Mouse (Mus musculus): ENCODE measurements around the gene Gm17651. TPM values are rescaled to one million over a fixed set of nuclear protein-coding genes. Genes with fewer than 3 reads are reported as not detected.

Gene Gm17651
- polyA plus RNA-seq, 1 experiment from 2014 or later, result not detected

DNA sequence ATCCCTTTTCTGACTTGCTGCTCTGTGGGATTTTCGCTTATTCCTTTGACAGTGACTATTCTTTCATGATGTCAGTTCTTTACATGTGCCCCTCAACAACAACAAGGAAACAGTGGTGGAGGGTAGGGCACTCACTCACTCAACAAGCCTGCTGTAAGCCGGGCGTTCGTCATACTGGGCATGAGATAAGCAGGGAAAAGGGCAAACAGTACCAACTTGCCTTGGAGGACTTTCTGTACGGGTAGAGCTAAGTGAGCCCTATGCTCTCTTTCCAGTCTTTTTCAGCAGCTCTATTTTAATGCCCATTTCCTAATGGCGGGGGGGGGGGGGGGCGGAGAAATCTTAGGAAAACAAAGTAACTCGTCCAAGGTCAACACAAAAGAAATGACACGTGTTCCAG is 32.5 kb downstream of the Gm17651 start:
- Histone ChIP-seq H3K9me3 (ENCODE audit: control insufficient read depth, low read length) (no peaks in the 10 kb centered on the region), H3K36me3 (ENCODE audit: control insufficient read depth, insufficient read depth, low read length) (no peaks in the 10 kb centered on the region), H3K4me1 (ENCODE audit: control insufficient read depth, insufficient read depth, low read length) (no peaks in the 10 kb centered on the region), H3K4me3 (ENCODE audit: low read length) (no peak overlapping the region), H3K4me2 (ENCODE audit: low read depth, low read length) (no peak overlapping the region), H3K27me3 (replicated peaks; ENCODE audit: control insufficient read depth, insufficient read depth, low read length) (no peaks in the 10 kb centered on the region), H3K27ac (ENCODE audit: low read length) (no peak overlapping the region), H3K9ac (ENCODE audit: low read depth, low read length) (no peak overlapping the region)
- 81% methylated on average over 9 of the region's 9 CpGs for WGBS
- no peak for ATAC-seq

DNA sequence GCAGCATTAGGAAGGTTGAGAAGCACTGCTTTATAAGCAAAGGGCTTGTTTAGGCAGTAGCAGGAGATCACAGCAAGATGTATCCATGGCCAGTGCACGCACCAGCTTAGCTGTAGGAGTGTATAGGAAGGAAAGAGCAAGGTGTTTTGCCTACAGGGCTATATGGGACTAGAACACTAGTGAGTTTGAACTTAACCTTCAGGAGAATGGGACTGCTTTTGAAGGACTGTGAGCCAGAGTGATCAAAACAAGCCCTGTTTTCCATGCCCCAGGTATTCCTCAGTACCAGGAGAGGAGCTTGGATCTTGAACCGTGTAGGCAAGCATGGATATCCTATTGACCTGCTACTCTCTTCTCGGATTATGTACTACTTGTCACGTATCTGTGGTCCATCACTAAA is 33.1 kb downstream of the Gm17651 start:
- Histone ChIP-seq H3K27me3 (replicated peaks; ENCODE audit: control insufficient read depth, insufficient read depth, low read length) (no peaks in the 10 kb centered on the region), H3K27ac (ENCODE audit: low read length) (no peak overlapping the region), H3K4me3 (ENCODE audit: low read length) (no peak overlapping the region), H3K4me1 (ENCODE audit: control insufficient read depth, insufficient read depth, low read length) (no peaks in the 10 kb centered on the region), H3K9me3 (ENCODE audit: control insufficient read depth, low read length) (no peaks in the 10 kb centered on the region), H3K4me2 (ENCODE audit: low read depth, low read length) (no peak overlapping the region), H3K36me3 (ENCODE audit: control insufficient read depth, insufficient read depth, low read length) (no peaks in the 10 kb centered on the region), H3K9ac (ENCODE audit: low read depth, low read length) (no peak overlapping the region)
- WGBS, result 94% methylated on average over 4 of the region's 4 CpGs
- no peak for ATAC-seq

DNA sequence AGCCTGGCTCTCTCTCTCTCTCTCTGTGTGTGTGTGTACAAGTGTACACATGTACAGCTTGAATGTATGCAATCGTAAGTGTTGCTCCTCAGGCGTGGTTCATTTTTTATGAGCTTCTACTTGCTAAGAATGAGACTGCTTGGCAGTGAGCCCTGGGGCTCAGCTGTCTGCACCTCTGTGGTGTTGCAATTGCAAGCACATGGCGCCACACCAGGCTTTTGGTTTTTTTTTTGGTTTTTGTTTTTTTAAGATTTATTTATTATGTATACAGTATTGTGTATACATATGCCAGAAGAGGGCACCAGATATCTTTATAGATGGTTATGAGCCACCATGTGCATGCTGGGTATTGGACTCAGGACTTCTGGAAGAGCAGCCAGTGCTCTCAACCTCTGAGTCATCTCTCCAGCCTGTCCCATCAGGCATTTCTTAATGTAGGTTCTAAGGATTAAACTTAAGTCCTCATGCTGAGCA is 40.2 kb downstream of the Gm17651 start:
- peaks cover 11% of the 10 kb centered on the region for H3K4me1 ChIP-seq (ENCODE audit: control insufficient read depth, insufficient read depth, low read length)
- no peak overlapping the region for H3K9ac ChIP-seq (ENCODE audit: low read depth, low read length)
- H3K9me3 ChIP-seq (ENCODE audit: control insufficient read depth, low read length), result no peaks in the 10 kb centered on the region
- peak; percentile 73 for ATAC-seq
- no peak overlapping the region for H3K4me3 ChIP-seq (ENCODE audit: low read length)
- no peak overlapping the region for H3K4me2 ChIP-seq (ENCODE audit: low read depth, low read length)
- H3K36me3 ChIP-seq (ENCODE audit: control insufficient read depth, insufficient read depth, low read length), result no peaks in the 10 kb centered on the region
- peak overlapping the region; percentile 18; the same call in 1 of the 2 replicates for H3K27ac ChIP-seq (ENCODE audit: low read length)
- no peaks in the 10 kb centered on the region for H3K27me3 ChIP-seq (replicated peaks; ENCODE audit: control insufficient read depth, insufficient read depth, low read length)
- WGBS, result 41% methylated on average over 3 of the region's 3 CpGs

DNA sequence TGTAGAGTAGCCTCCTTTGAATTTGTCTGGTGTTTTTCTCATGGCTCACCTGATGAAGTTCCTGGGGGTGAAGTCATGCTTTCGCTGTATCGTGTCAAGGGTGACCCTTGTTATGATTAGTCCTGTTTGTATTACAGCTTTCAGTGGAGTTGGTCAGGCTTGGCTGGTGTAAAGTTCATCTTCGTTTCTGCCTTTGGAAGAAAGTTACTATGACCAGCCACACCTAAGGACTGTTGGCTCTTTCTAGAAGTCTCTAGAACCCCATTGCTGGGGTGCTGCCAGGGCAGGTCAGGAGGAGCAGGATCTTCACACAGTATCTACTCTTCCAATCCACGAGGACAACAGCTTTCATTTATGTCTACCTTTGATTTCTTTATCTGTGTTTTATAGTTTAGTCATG is 41.0 kb downstream of the Gm17651 start:
- Histone ChIP-seq H3K4me1 (ENCODE audit: control insufficient read depth, insufficient read depth, low read length) (peaks cover 16% of the 10 kb centered on the region), H3K9me3 (ENCODE audit: control insufficient read depth, low read length) (no peaks in the 10 kb centered on the region), H3K4me2 (ENCODE audit: low read depth, low read length) (no peak overlapping the region), H3K27ac (ENCODE audit: low read length) (peak overlapping the region; percentile 61), H3K36me3 (ENCODE audit: control insufficient read depth, insufficient read depth, low read length) (no peaks in the 10 kb centered on the region), H3K27me3 (replicated peaks; ENCODE audit: control insufficient read depth, insufficient read depth, low read length) (no peaks in the 10 kb centered on the region), H3K4me3 (ENCODE audit: low read length) (no peak overlapping the region), H3K9ac (ENCODE audit: low read depth, low read length) (no peak overlapping the region)
- WGBS, result 55% methylated on average over 4 of the region's 4 CpGs
- ATAC-seq, result peak; percentile 22; the same call in 1 of the 2 replicates

DNA sequence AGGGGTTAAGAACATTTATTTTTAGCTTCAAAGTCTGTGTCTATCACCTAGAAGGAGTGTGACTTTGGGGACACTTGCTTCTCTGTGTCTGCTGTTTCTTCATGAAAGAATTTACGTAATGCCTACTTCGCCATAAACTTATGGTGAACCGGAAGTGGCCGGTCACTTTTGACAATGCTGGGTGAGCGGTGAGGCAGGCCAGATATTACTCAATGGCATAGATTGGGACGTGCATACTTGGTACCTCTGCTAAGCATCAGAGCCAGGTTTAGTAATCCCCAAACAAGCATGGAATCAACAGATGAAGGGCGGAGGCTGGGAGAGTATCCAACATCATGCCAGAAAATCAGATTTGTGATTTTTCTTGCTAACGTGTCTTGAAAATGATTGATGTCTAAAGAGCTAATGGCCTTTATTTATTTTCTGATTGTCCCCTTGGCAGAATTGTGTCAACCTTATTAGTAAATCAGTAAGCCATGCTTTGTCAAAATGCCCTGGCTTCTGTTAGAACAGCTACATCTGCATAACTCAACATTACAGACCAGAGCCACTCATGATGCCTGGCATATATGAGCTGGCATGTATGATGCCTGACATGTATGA is 43.1 kb downstream of the Gm17651 start:
- H3K27ac ChIP-seq (ENCODE audit: low read length), result no peak overlapping the region
- no peaks in the 10 kb centered on the region for H3K36me3 ChIP-seq (ENCODE audit: control insufficient read depth, insufficient read depth, low read length)
- ATAC-seq, result no peak
- no peak overlapping the region for H3K4me3 ChIP-seq (ENCODE audit: low read length)
- peaks cover 16% of the 10 kb centered on the region for H3K4me1 ChIP-seq (ENCODE audit: control insufficient read depth, insufficient read depth, low read length)
- H3K4me2 ChIP-seq (ENCODE audit: low read depth, low read length), result no peak overlapping the region
- no peak overlapping the region for H3K9ac ChIP-seq (ENCODE audit: low read depth, low read length)
- no peaks in the 10 kb centered on the region for H3K27me3 ChIP-seq (replicated peaks; ENCODE audit: control insufficient read depth, insufficient read depth, low read length)
- H3K9me3 ChIP-seq (ENCODE audit: control insufficient read depth, low read length), result no peaks in the 10 kb centered on the region
- 79% methylated on average over 8 of the region's 8 CpGs for WGBS

DNA sequence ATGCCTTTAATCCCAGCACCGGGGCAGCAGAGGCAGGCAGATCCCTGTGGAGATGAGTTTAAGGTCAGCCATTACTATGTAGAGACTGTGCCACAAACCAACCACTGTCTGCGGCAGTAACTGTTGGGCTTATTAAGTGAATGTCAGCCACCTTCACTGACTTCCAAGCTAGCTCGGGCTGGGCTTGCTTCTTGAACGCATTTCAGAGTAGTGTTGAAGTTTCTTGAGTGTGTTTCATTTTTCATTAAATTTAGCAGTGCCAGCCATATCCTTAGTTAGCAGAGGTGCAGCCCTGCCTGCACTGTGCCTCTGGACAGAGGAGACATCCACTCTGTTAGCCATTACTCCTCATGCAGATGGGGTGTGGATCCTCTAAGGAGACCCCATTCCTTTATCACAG is 43.7 kb downstream of the Gm17651 start:
- ATAC-seq, result no peak
- no peak overlapping the region for H3K4me2 ChIP-seq (ENCODE audit: low read depth, low read length)
- H3K9ac ChIP-seq (ENCODE audit: low read depth, low read length), result no peak overlapping the region
- WGBS, result 88% methylated on average over 4 of the region's 4 CpGs
- H3K4me3 ChIP-seq (ENCODE audit: low read length), result no peak overlapping the region
- H3K4me1 ChIP-seq (ENCODE audit: control insufficient read depth, insufficient read depth, low read length), result peaks cover 16% of the 10 kb centered on the region
- H3K36me3 ChIP-seq (ENCODE audit: control insufficient read depth, insufficient read depth, low read length), result no peaks in the 10 kb centered on the region
- H3K27ac ChIP-seq (ENCODE audit: low read length), result no peak overlapping the region
- H3K9me3 ChIP-seq (ENCODE audit: control insufficient read depth, low read length), result no peaks in the 10 kb centered on the region
- H3K27me3 ChIP-seq (replicated peaks; ENCODE audit: control insufficient read depth, insufficient read depth, low read length), result no peaks in the 10 kb centered on the region

DNA sequence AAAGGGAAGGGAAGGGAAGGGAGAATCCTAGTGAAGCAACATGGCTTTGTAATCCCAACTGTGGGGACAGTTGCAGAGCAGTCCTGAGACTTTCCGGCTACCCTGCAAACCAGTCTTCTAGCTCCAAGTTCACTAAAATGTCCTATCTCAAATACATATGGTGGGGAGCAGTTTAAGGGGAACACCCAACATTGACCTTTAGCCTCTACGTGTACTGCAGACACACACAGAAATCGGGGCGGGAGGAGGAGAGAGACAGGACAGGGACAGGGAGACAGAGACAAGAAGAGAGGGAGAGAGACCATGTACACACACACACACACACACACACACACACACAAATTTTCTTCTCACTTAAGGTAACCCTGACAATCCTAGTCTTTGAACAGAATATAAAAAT is 44.6 kb downstream of the Gm17651 start:
- 56% methylated on average over 4 of the region's 4 CpGs for WGBS
- Histone ChIP-seq H3K9me3 (ENCODE audit: control insufficient read depth, low read length) (no peaks in the 10 kb centered on the region), H3K9ac (ENCODE audit: low read depth, low read length) (no peak overlapping the region), H3K4me1 (ENCODE audit: control insufficient read depth, insufficient read depth, low read length) (peaks cover 16% of the 10 kb centered on the region), H3K4me2 (ENCODE audit: low read depth, low read length) (peak overlapping the region; percentile 6; the same call in 1 of the 2 replicates), H3K27ac (ENCODE audit: low read length) (peak overlapping the region; percentile 6; the same call in 1 of the 2 replicates), H3K4me3 (ENCODE audit: low read length) (no peak overlapping the region), H3K36me3 (ENCODE audit: control insufficient read depth, insufficient read depth, low read length) (no peaks in the 10 kb centered on the region), H3K27me3 (replicated peaks; ENCODE audit: control insufficient read depth, insufficient read depth, low read length) (no peaks in the 10 kb centered on the region)
- 0 out of 2 replicates have a peak, but pooled peaks have one; percentile 9 for ATAC-seq

DNA sequence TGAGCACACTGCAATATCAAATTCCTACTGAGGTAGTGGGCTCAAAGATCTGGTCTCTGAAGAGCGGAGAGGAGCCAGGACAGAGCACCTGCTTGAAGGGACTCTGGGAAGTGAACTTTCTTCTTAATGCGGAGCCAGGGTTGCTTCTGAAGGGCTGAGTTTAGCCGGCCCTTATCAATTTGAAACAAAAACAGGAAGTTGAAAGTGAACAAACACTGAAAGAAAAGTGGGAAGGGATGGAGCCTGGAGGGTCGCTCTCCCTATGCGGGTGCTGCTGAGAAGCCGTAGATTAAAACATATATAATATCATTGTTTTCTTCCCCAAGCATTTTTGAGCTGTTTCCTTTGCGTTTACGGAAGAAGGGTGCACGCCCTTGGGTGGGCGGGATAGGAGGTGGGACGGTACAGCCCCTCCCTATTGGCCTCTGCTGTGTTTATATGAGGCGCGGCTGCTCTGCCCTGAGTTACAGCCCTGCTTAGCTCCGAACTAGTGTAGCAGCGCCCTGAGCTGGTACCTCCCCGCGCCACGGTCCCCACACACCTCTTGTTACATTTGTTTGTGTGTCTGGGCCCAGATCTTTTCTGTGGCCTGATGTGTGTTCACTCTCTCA is 46.0 kb downstream of the Gm17651 start, which contains the start of gene Fmo5:
Fmo5 (plus strand) TSS at position 414 of the 611 bp plus-strand sequence.
- peak within 1 kb of the TSS; percentile 61 for H3K4me2 ChIP-seq (ENCODE audit: low read depth, low read length)
- H3K4me1 ChIP-seq (ENCODE audit: control insufficient read depth, insufficient read depth, low read length), result peaks cover 8% of the 10 kb centered on the region
- WGBS, result 3% methylated on average over 18 of the region's 18 CpGs
- no peaks in the 10 kb centered on the region for H3K36me3 ChIP-seq (ENCODE audit: control insufficient read depth, insufficient read depth, low read length)
- H3K27ac ChIP-seq (ENCODE audit: low read length), result peak within 1 kb of the TSS; percentile 82
- H3K27me3 ChIP-seq (replicated peaks; ENCODE audit: control insufficient read depth, insufficient read depth, low read length), result no peaks in the 10 kb centered on the region
- H3K9me3 ChIP-seq (ENCODE audit: control insufficient read depth, low read length), result no peaks in the 10 kb centered on the region
- ATAC-seq, result peak; percentile 96
- H3K9ac ChIP-seq (ENCODE audit: low read depth, low read length), result peak within 1 kb of the TSS; percentile 66
- H3K4me3 ChIP-seq (ENCODE audit: low read length), result peak within 1 kb of the TSS; percentile 56

DNA sequence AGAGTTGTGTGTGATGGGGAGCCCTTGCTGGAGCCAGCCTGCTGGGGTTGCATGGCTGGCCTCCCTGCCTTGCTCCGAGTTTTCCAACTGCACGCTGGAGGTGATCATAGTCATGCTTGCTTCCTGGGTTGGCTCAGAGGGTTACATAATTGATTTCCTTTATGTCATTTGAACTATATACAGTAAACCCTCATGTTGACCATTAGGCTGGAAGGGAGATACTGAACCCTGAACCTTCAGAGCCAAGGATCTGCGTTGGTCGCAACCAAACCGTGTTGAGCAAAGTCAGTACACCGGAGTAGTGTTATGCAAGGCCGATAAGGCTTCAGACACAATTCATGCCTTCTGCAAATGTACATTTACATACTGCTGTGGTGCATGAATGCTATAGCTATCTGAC is 46.6 kb downstream of the Gm17651 start:
- Histone ChIP-seq H3K4me2 (ENCODE audit: low read depth, low read length) (peak overlapping the region; percentile 61), H3K4me1 (ENCODE audit: control insufficient read depth, insufficient read depth, low read length) (peaks cover 7% of the 10 kb centered on the region), H3K9ac (ENCODE audit: low read depth, low read length) (peak overlapping the region; percentile 66), H3K36me3 (ENCODE audit: control insufficient read depth, insufficient read depth, low read length) (no peaks in the 10 kb centered on the region), H3K9me3 (ENCODE audit: control insufficient read depth, low read length) (no peaks in the 10 kb centered on the region), H3K27me3 (replicated peaks; ENCODE audit: control insufficient read depth, insufficient read depth, low read length) (no peaks in the 10 kb centered on the region), H3K4me3 (ENCODE audit: low read length) (peak overlapping the region; percentile 56), H3K27ac (ENCODE audit: low read length) (peak overlapping the region; percentile 82)
- WGBS, result 55% methylated on average over 7 of the region's 7 CpGs
- ATAC-seq, result peak; percentile 45

Measured in intestine, embryonic 16.5 days (tissue).